Mouse (Mus musculus): ENCODE measurements around the gene Naa40. TPM values are rescaled to one million over a fixed set of nuclear protein-coding genes. Genes with fewer than 3 reads are reported as not detected.
A peak's percentile ranks its signal among the peaks of the same experiment; 100 is the strongest.

The Naa40 gene
- 55.9 and 71.6 TPM in 2 replicates for polyA plus RNA-seq (2012; rRNA removed)

- peaks cover 8% of the 10 kb centered on the region for H3K4me1 ChIP-seq (replicated peaks; ENCODE audit: control insufficient read depth, insufficient read depth, low read length)
- H3K27ac ChIP-seq (ENCODE audit: control insufficient read depth, insufficient read depth, low read length) = peak within 1 kb of the TSS; percentile 13
- DNase-seq = peak; percentile 91
- H3K27me3 ChIP-seq (ENCODE audit: control insufficient read depth, insufficient read depth, low read length) = no peaks in the 10 kb centered on the region
- peak within 1 kb of the TSS; percentile 75 for H3K4me3 ChIP-seq (ENCODE audit: control insufficient read depth, insufficient read depth, low read length)
- under 1% methylated on average over 80 of the region's 80 CpGs for WGBS
- no peaks in the 10 kb centered on the region for H3K36me3 ChIP-seq (ENCODE audit: control insufficient read depth, insufficient read depth, low read length)
- TF ChIP-seq POLR2A (IDR thresholded peaks at IDR 0.05; ENCODE audit: control insufficient read depth, extremely low read depth, insufficient read depth, low read length, poor library complexity) (peak; percentile 72), CTCF (IDR thresholded peaks at IDR 0.05; ENCODE audit: borderline replicate concordance, control insufficient read depth, extremely low read depth, insufficient read depth, low read length, poor library complexity) (peak; percentile 40; the same call in 1 of the 2 replicates)
These were observed at the start of gene Naa40 for GRCm38 (mm10) chr19:7240782-7241690. Gene Naa40 (minus strand): TSS chr19:7241183.

GRCm38 (mm10) chr19:7289767-7290166 lies 48.8 kb upstream of the Naa40 start:
- TF ChIP-seq CTCF (IDR thresholded peaks at IDR 0.05; ENCODE audit: borderline replicate concordance, control insufficient read depth, extremely low read depth, insufficient read depth, low read length, poor library complexity) (no peak), POLR2A (IDR thresholded peaks at IDR 0.05; ENCODE audit: control insufficient read depth, extremely low read depth, insufficient read depth, low read length, poor library complexity) (no peak)
- H3K27ac ChIP-seq (ENCODE audit: control insufficient read depth, insufficient read depth, low read length) = no peak overlapping the region

GRCm38 (mm10) chr19:7288288-7288687 lies 47.3 kb upstream of the Naa40 start:
- H3K4me1 ChIP-seq (replicated peaks; ENCODE audit: control insufficient read depth, insufficient read depth, low read length) = peaks cover 2% of the 10 kb centered on the region
- H3K4me3 ChIP-seq (ENCODE audit: control insufficient read depth, insufficient read depth, low read length) = no peak overlapping the region
- no peak for DNase-seq
- TF ChIP-seq CTCF (IDR thresholded peaks at IDR 0.05; ENCODE audit: borderline replicate concordance, control insufficient read depth, extremely low read depth, insufficient read depth, low read length, poor library complexity) (no peak), POLR2A (IDR thresholded peaks at IDR 0.05; ENCODE audit: control insufficient read depth, extremely low read depth, insufficient read depth, low read length, poor library complexity) (no peak)
- H3K36me3 ChIP-seq (ENCODE audit: control insufficient read depth, insufficient read depth, low read length) = peaks cover 54% of the 10 kb centered on the region
- WGBS = 97% methylated on average over 3 of the region's 3 CpGs
- no peaks in the 10 kb centered on the region for H3K27me3 ChIP-seq (ENCODE audit: control insufficient read depth, insufficient read depth, low read length)
- no peak overlapping the region for H3K27ac ChIP-seq (ENCODE audit: control insufficient read depth, insufficient read depth, low read length)

More at GRCm38 (mm10) chr19:7289767-7290166, 48.8 kb upstream of the Naa40 start:
- H3K27me3 ChIP-seq (ENCODE audit: control insufficient read depth, insufficient read depth, low read length) = no peaks in the 10 kb centered on the region
- DNase-seq = no peak
- H3K4me1 ChIP-seq (replicated peaks; ENCODE audit: control insufficient read depth, insufficient read depth, low read length) = peaks cover 13% of the 10 kb centered on the region
- WGBS = 64% methylated on average over 2 of the region's 2 CpGs
- H3K36me3 ChIP-seq (ENCODE audit: control insufficient read depth, insufficient read depth, low read length) = peaks cover 40% of the 10 kb centered on the region
- H3K4me3 ChIP-seq (ENCODE audit: control insufficient read depth, insufficient read depth, low read length) = no peak overlapping the region

GRCm38 (mm10) chr19:7286563-7287315 lies 45.8 kb upstream of the Naa40 start:
- H3K27ac ChIP-seq (ENCODE audit: control insufficient read depth, insufficient read depth, low read length) = no peak overlapping the region
- H3K4me3 ChIP-seq (ENCODE audit: control insufficient read depth, insufficient read depth, low read length) = no peak overlapping the region
- WGBS = 81% methylated on average over 12 of the region's 12 CpGs
- no peak for DNase-seq
- no peaks in the 10 kb centered on the region for H3K27me3 ChIP-seq (ENCODE audit: control insufficient read depth, insufficient read depth, low read length)
- H3K4me1 ChIP-seq (replicated peaks; ENCODE audit: control insufficient read depth, insufficient read depth, low read length) = no peaks in the 10 kb centered on the region; the same call in 1 of the 2 replicates
- TF ChIP-seq POLR2A (IDR thresholded peaks at IDR 0.05; ENCODE audit: control insufficient read depth, extremely low read depth, insufficient read depth, low read length, poor library complexity) (no peak), CTCF (IDR thresholded peaks at IDR 0.05; ENCODE audit: borderline replicate concordance, control insufficient read depth, extremely low read depth, insufficient read depth, low read length, poor library complexity) (no peak)
- H3K36me3 ChIP-seq (ENCODE audit: control insufficient read depth, insufficient read depth, low read length) = peaks cover 67% of the 10 kb centered on the region

GRCm38 (mm10) chr19:7280557-7281330 lies 39.8 kb upstream of the Naa40 start:
- Histone ChIP-seq H3K4me1 (replicated peaks; ENCODE audit: control insufficient read depth, insufficient read depth, low read length) (no peaks in the 10 kb centered on the region), H3K27me3 (ENCODE audit: control insufficient read depth, insufficient read depth, low read length) (no peaks in the 10 kb centered on the region), H3K4me3 (ENCODE audit: control insufficient read depth, insufficient read depth, low read length) (no peak overlapping the region), H3K36me3 (ENCODE audit: control insufficient read depth, insufficient read depth, low read length) (peaks cover 69% of the 10 kb centered on the region), H3K27ac (ENCODE audit: control insufficient read depth, insufficient read depth, low read length) (no peak overlapping the region)
- WGBS = 96% methylated on average over 18 of the region's 18 CpGs
- TF ChIP-seq POLR2A (IDR thresholded peaks at IDR 0.05; ENCODE audit: control insufficient read depth, extremely low read depth, insufficient read depth, low read length, poor library complexity) = no peak
- TF ChIP-seq CTCF (IDR thresholded peaks at IDR 0.05; ENCODE audit: borderline replicate concordance, control insufficient read depth, extremely low read depth, insufficient read depth, low read length, poor library complexity) = no peak
- no peak for DNase-seq
